Mouse (Mus musculus) midbrain, embryonic 14.5 days (tissue): ENCODE measurements around the gene Hacd3. TPM values are rescaled to one million over a fixed set of nuclear protein-coding genes. Genes with fewer than 3 reads are reported as not detected.
A peak's percentile ranks its signal among the peaks of the same experiment; 100 is the strongest.

ENCODE experiments used
- ATAC-seq: fragments of 200-750 bp; cut with Nextera tagmentation; 2 replicates; pipeline ENCODE4 v1.8.0; 2017; ENCODE audit warnings: moderate number of reproducible peaks, moderate library complexity; ENCODE audit not compliant: low FRiP score, low TSS enrichment
- DNase-seq: peaks from one replicate; pipeline ENCODE4 v3.0.0-alpha.2; 2015
- H3K27ac ChIP-seq: fragments of 300-500 bp; sonication (generic); replicated peaks from 2 replicates; pipeline ENCODE4 v1.5.1; 2014; ENCODE audit warnings: mild to moderate bottlenecking, low read depth, low read length, moderate library complexity
- H3K27me3 ChIP-seq: fragments of 300-500 bp; sonication (generic); 2 replicates; pipeline ENCODE4 v1.6.1; 2014; ENCODE audit warnings: low read length, control low read depth, mixed read lengths; ENCODE audit not compliant: control insufficient read depth, insufficient read depth
- H3K36me3 ChIP-seq: fragments of 300-500 bp; sonication (generic); 2 replicates; pipeline ENCODE4 v1.6.1; 2014; ENCODE audit warnings: low read length, control low read depth; ENCODE audit not compliant: control insufficient read depth, insufficient read depth
- H3K4me1 ChIP-seq: fragments of 300-500 bp; sonication (generic); 2 replicates; pipeline ENCODE4 v1.6.1; 2014; ENCODE audit warnings: mild to moderate bottlenecking, antibody characterized with exemption, low read length, control low read depth; ENCODE audit not compliant: control insufficient read depth, insufficient read depth
- H3K4me2 ChIP-seq: fragments of 300-500 bp; sonication (generic); 2 replicates; pipeline ENCODE4 v1.6.1; 2014; ENCODE audit warnings: mild to moderate bottlenecking, low read length, moderate library complexity
- H3K4me3 ChIP-seq: fragments of 300-500 bp; sonication (generic); replicated peaks from 2 replicates; pipeline ENCODE4 v1.5.1; 2014; ENCODE audit warnings: low read depth, low read length
- H3K9ac ChIP-seq: fragments of 300-500 bp; sonication (generic); replicated peaks from 2 replicates; pipeline ENCODE4 v1.6.1; 2014; ENCODE audit warnings: mild to moderate bottlenecking, low read length, moderate library complexity
- H3K9me3 ChIP-seq: fragments of 300-500 bp; sonication (generic); 2 replicates; pipeline ENCODE4 v1.6.1; 2016; ENCODE audit warnings: low read length, control low read depth, mixed read lengths; ENCODE audit not compliant: control insufficient read depth
- WGBS: fragments of 180-500 bp; shearing (Covaris S2); extraction: QIAGEN DNeasy Blood & Tissue Kit; methylation state at CpG from one replicate; pipeline ENCODE4 v1.1.7; 2014; 5-methylcytosine and 5-hydroxymethylcytosine counted together
- polyA plus RNA-seq: library from polyadenylated mRNA; unstranded; fragments of >200 nt; fragmentation: Nextera tagmentation; extraction: Ambion mirVana; gene quantifications from 2 replicates; pipeline ENCODE4 v1.2.1, GENCODE M21; 2014

The Hacd3 gene
- polyA plus RNA-seq, 1 experiment from 2014 or later = 171 TPM

- H3K9ac ChIP-seq = no peak overlapping the region
- 83% methylated on average over 1 of the region's 1 CpGs for WGBS
- no peak overlapping the region for H3K4me2 ChIP-seq
- H3K4me3 ChIP-seq = no peak overlapping the region
- H3K9me3 ChIP-seq = no peaks in the 10 kb centered on the region
- H3K27ac ChIP-seq = no peak overlapping the region
- ATAC-seq = no peak
- no peaks in the 10 kb centered on the region for H3K4me1 ChIP-seq
- H3K27me3 ChIP-seq = no peaks in the 10 kb centered on the region
- peaks cover 94% of the 10 kb centered on the region for H3K36me3 ChIP-seq
- no peak for DNase-seq
Measured at GRCm38 (mm10) chr9:64981904-64982303, 39.6 kb downstream of the Hacd3 start.

GRCm38 (mm10) chr9:64980548-64980947 is 40.9 kb downstream of the Hacd3 start:
- Histone ChIP-seq H3K4me2 (no peak overlapping the region), H3K9ac (no peak overlapping the region), H3K36me3 (peaks cover 93% of the 10 kb centered on the region), H3K27ac (no peak overlapping the region), H3K9me3 (no peaks in the 10 kb centered on the region), H3K4me3 (no peak overlapping the region), H3K4me1 (no peaks in the 10 kb centered on the region), H3K27me3 (no peaks in the 10 kb centered on the region)
- WGBS = 82% methylated on average over 3 of the region's 3 CpGs
- no peak for ATAC-seq
- DNase-seq = no peak

GRCm38 (mm10) chr9:64960978-64961320 is 60.5 kb downstream of the Hacd3 start:
- no peak for DNase-seq
- ATAC-seq = 0 out of 2 replicates have a peak, but pooled peaks have one; percentile 74
- peak overlapping the region; percentile 67 for H3K9ac ChIP-seq
- H3K4me2 ChIP-seq = peak overlapping the region; percentile 76
- no peaks in the 10 kb centered on the region for H3K9me3 ChIP-seq
- peaks cover 18% of the 10 kb centered on the region for H3K36me3 ChIP-seq
- peak overlapping the region; percentile 62 for H3K4me3 ChIP-seq
- no peaks in the 10 kb centered on the region for H3K27me3 ChIP-seq
- peak overlapping the region; percentile 80 for H3K27ac ChIP-seq
- WGBS = 0% methylated on average over 17 of the region's 17 CpGs
- peaks cover 7% of the 10 kb centered on the region for H3K4me1 ChIP-seq

- H3K27ac ChIP-seq = peak within 1 kb of the TSS; percentile 80
- 5% methylated on average over 29 of the region's 29 CpGs for WGBS
- H3K27me3 ChIP-seq = no peaks in the 10 kb centered on the region
- no peaks in the 10 kb centered on the region for H3K9me3 ChIP-seq
- peak within 1 kb of the TSS; percentile 76 for H3K4me2 ChIP-seq
- peaks cover 7% of the 10 kb centered on the region for H3K4me1 ChIP-seq
- peaks cover 17% of the 10 kb centered on the region for H3K36me3 ChIP-seq
- H3K4me3 ChIP-seq = peak within 1 kb of the TSS; percentile 62
- ATAC-seq (peak; percentile 93), DNase-seq (peak; percentile 98)
- H3K9ac ChIP-seq = peak within 1 kb of the TSS; percentile 67
Measured at GRCm38 (mm10) chr9:64960117-64960977, 61.1 kb downstream of the Hacd3 start, which contains the start of gene Ints14. Gene Ints14, plus strand, starts transcription at chr9:64960905.

- H3K4me2 ChIP-seq = no peak overlapping the region
- DNase-seq (no peak), ATAC-seq (no peak)
- no peak overlapping the region for H3K4me3 ChIP-seq
- no peaks in the 10 kb centered on the region for H3K9me3 ChIP-seq
- 88% methylated on average over 3 of the region's 3 CpGs for WGBS
- no peaks in the 10 kb centered on the region; the same call in 1 of the 2 replicates for H3K27me3 ChIP-seq
- no peaks in the 10 kb centered on the region; the same call in 1 of the 2 replicates for H3K36me3 ChIP-seq
- peaks cover 7% of the 10 kb centered on the region for H3K4me1 ChIP-seq
- H3K27ac ChIP-seq = no peak overlapping the region
- no peak overlapping the region for H3K9ac ChIP-seq
Measured at GRCm38 (mm10) chr9:64957276-64957675, 64.2 kb downstream of the Hacd3 start.

GRCm38 (mm10) chr9:64956337-64956736 is 65.2 kb downstream of the Hacd3 start:
- no peak overlapping the region for H3K4me3 ChIP-seq
- H3K9me3 ChIP-seq = no peaks in the 10 kb centered on the region
- H3K4me1 ChIP-seq = peaks cover 5% of the 10 kb centered on the region; the same call in 1 of the 2 replicates
- H3K9ac ChIP-seq = no peak overlapping the region
- H3K27ac ChIP-seq = no peak overlapping the region
- ATAC-seq (no peak), DNase-seq (no peak)
- H3K4me2 ChIP-seq = 0 out of 2 replicates have a peak overlapping the region, but pooled peaks have one; percentile 13
- WGBS = 29% methylated on average over 12 of the region's 12 CpGs
- H3K36me3 ChIP-seq = no peaks in the 10 kb centered on the region
- H3K27me3 ChIP-seq = no peaks in the 10 kb centered on the region; the same call in 1 of the 2 replicates

- H3K4me2 ChIP-seq = no peak overlapping the region
- ATAC-seq (no peak), DNase-seq (no peak)
- H3K9ac ChIP-seq = no peak overlapping the region
- H3K4me3 ChIP-seq = no peak overlapping the region
- H3K27me3 ChIP-seq = peaks cover 2% of the 10 kb centered on the region; the same call in 1 of the 2 replicates
- 81% methylated on average over 7 of the region's 7 CpGs for WGBS
- no peaks in the 10 kb centered on the region for H3K9me3 ChIP-seq
- H3K27ac ChIP-seq = no peak overlapping the region
- H3K36me3 ChIP-seq = no peaks in the 10 kb centered on the region
- 0 out of 2 replicates have a peak, but pooled peaks cover 4% of the 10 kb centered on the region for H3K4me1 ChIP-seq
Measured at GRCm38 (mm10) chr9:64953190-64953589, 68.3 kb downstream of the Hacd3 start.

GRCm38 (mm10) chr9:64952055-64952454 is 69.4 kb downstream of the Hacd3 start:
- Histone ChIP-seq H3K4me1 (0 out of 2 replicates have a peak, but pooled peaks cover 4% of the 10 kb centered on the region), H3K4me3 (no peak overlapping the region), H3K27ac (no peak overlapping the region), H3K9ac (no peak overlapping the region), H3K4me2 (no peak overlapping the region), H3K27me3 (peaks cover 2% of the 10 kb centered on the region; the same call in 1 of the 2 replicates), H3K36me3 (no peaks in the 10 kb centered on the region), H3K9me3 (no peaks in the 10 kb centered on the region)
- 16% methylated on average over 5 of the region's 5 CpGs for WGBS
- no peak for DNase-seq
- ATAC-seq = no peak
